Mouse (Mus musculus) kidney, adult 2 months (tissue): Measurements from ENCODE around the gene Prmt1. TPM values are rescaled to one million over a fixed set of nuclear protein-coding genes. Genes with fewer than 3 reads are reported as not detected.

Source experiments
- DNase-seq: peaks from one replicate; pipeline ENCODE4 v3.0.0; 2021
- H3K27ac ChIP-seq: fragments of 200-500 bp; 2 replicates; pipeline ENCODE4 v1.5.1; 2012; ENCODE audit warnings: low read depth, low read length, control low read depth, inconsistent platforms; ENCODE audit not compliant: insufficient read depth
- H3K27me3 ChIP-seq: fragments of 200-500 bp; replicated peaks from 2 replicates; pipeline ENCODE4 v1.6.1; 2012; ENCODE audit warnings: mild to moderate bottlenecking, moderate library complexity, low read length, inconsistent platforms; ENCODE audit not compliant: control insufficient read depth, insufficient read depth
- H3K36me3 ChIP-seq: fragments of 200-500 bp; 2 replicates; pipeline ENCODE4 v1.6.1; 2012; ENCODE audit warnings: mild to moderate bottlenecking, moderate library complexity, low read length, inconsistent platforms; ENCODE audit not compliant: control insufficient read depth, insufficient read depth
- H3K4me1 ChIP-seq: fragments of 200-500 bp; 2 replicates; pipeline ENCODE4 v1.6.1; 2011; ENCODE audit warnings: low read length; ENCODE audit not compliant: control insufficient read depth, insufficient read depth
- H3K4me3 ChIP-seq: fragments of 200-500 bp; 2 replicates; pipeline ENCODE4 v1.5.1; 2011; ENCODE audit warnings: mild to moderate bottlenecking, low read depth, low read length, control low read depth; ENCODE audit not compliant: insufficient read depth
- CTCF ChIP-seq: fragments of 200-500 bp; conservative IDR thresholded peaks from 2 replicates; pipeline ENCODE4 v1.5.1; 2011; ENCODE audit warnings: low read depth, mild to moderate bottlenecking, control low read depth, low read length, moderate library complexity, mixed read lengths; ENCODE audit not compliant: insufficient read depth, insufficient read length
- POLR2A ChIP-seq: fragments of 200-500 bp; IDR thresholded peaks from one replicate; pipeline ENCODE4 v1.6.1; 2011; ENCODE audit warnings: low read depth, low read length, control low read depth
- WGBS: fragments of 180-500 bp; shearing (Covaris S2); methylation state at CpG from one replicate; pipeline ENCODE4 v1.1.7; 2018; 5-methylcytosine and 5-hydroxymethylcytosine counted together
- polyA plus RNA-seq: library from polyadenylated mRNA; depleted of rRNA; stranded (reverse); fragments of >200 nt; gene quantifications from 2 replicates; pipeline ENCODE4 v1.2.3, GENCODE M21; 2012

The Prmt1 gene
- polyA plus RNA-seq, 1 experiment = 95.4 TPM

DNA sequence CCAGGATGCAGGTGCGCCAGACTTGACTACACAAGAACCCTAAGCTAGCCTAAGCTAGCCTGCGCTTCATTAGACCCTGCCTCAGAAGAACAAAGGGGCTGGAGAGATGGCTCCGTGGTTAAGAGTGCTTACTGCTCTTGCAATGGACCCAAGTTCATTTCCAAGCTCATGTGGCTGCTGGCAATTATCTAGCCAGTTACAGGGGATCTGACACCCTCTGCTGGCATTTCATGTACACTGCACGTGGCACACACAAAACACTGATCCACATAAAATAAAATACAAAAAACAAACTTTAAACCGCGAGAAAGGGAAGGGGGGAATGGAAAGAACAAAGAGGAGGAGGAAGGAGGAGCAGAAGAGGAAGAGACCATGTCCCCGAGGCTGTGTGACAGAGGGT lies 28.2 kb downstream of the Prmt1 start:
- 40% methylated on average over 7 of the region's 7 CpGs for WGBS
- DNase-seq = peak; percentile 70
- TF ChIP-seq POLR2A (no peak), CTCF (peak; percentile 84)
- H3K27ac ChIP-seq = no peak overlapping the region
- H3K36me3 ChIP-seq = no peaks in the 10 kb centered on the region
- H3K27me3 ChIP-seq = no peaks in the 10 kb centered on the region
- H3K4me3 ChIP-seq = no peak overlapping the region
- no peaks in the 10 kb centered on the region for H3K4me1 ChIP-seq

DNA sequence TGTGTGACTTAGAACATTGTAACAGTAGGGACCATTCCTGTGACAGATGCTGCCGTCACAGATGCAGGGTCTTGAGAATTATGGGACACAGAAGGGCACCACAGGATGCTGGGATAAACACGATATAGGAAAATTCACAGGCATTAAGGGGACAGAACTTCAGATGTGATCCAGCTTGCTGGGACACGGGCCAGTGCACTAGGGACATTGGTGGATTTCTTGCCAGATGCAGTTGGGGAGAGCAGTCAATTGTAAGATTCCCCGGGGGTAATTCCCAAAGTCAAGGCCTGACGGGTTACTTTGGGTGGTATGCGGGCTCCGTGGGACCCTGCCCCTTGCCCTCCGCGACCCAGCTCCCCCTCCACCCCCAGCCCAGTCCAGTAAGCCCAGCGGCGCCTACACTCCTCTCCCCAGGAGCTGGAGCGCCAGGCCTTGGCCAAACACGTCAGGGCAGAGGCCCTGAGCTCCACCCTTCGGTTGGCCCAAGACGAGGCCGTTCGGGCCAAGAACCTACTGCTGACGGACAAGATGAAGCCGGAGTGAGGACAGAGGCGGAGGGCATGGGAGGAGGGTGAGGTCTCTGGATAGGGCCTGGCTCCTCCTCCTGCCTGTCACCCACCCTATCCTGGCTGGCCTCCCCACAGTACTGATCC lies 29.1 kb downstream of the Prmt1 start:
- Histone ChIP-seq H3K36me3 (no peaks in the 10 kb centered on the region), H3K27me3 (no peaks in the 10 kb centered on the region), H3K4me1 (no peaks in the 10 kb centered on the region), H3K4me3 (no peak overlapping the region), H3K27ac (no peak overlapping the region)
- TF ChIP-seq POLR2A = no peak
- no peak for TF ChIP-seq CTCF
- no peak for DNase-seq
- WGBS = 56% methylated on average over 20 of the region's 20 CpGs

DNA sequence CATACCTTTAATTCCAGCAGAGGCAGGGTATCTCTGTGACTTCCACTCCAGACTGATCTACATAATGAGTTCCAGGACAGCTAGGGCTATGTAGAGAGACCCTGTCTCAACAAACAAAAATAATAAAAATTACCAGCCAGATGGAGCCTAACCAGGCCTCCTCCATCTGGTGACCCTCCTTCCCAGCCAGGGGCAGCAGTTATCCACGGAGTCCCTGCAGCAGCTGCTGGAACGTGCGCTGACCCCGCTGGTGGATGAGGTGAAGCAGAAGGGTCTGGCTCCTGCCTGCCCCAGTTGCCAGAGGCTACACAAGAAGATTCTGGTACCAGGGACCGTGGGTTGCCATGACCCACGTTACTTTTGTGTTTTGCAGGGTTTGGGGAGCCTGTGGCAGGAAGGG lies 30.1 kb downstream of the Prmt1 start:
- Histone ChIP-seq H3K4me3 (no peak overlapping the region), H3K27me3 (no peaks in the 10 kb centered on the region), H3K4me1 (0 out of 2 replicates have a peak, but pooled peaks cover 4% of the 10 kb centered on the region), H3K27ac (no peak overlapping the region), H3K36me3 (no peaks in the 10 kb centered on the region)
- no peak for DNase-seq
- WGBS = 68% methylated on average over 6 of the region's 6 CpGs
- TF ChIP-seq CTCF (no peak), POLR2A (no peak)

DNA sequence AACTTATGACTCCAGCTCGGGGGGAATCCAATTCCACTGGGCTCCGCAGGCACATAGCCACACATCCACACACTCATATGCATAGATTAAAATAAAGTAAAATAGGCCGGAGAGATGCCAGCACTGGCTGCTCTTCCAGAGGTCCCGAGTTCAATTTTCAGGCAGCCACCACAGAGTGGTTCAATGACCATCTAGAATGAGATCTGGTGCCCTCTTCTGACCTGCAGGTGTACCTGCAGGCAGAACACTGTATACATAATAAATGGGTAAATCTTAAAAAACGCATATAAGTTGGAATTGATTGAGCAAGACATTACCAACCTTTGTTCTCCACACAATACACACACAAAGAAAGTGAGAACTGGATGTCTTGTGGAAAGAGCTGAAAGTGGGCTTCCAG lies 30.7 kb downstream of the Prmt1 start:
- peak; percentile 50 for TF ChIP-seq CTCF
- TF ChIP-seq POLR2A = no peak
- DNase-seq = peak; percentile 30
- 0 out of 2 replicates have a peak, but pooled peaks cover 4% of the 10 kb centered on the region for H3K4me1 ChIP-seq
- no peaks in the 10 kb centered on the region for H3K36me3 ChIP-seq
- H3K27ac ChIP-seq = no peak overlapping the region
- no peak overlapping the region for H3K4me3 ChIP-seq
- no peaks in the 10 kb centered on the region for H3K27me3 ChIP-seq
- 45% methylated on average over 5 of the region's 5 CpGs for WGBS

DNA sequence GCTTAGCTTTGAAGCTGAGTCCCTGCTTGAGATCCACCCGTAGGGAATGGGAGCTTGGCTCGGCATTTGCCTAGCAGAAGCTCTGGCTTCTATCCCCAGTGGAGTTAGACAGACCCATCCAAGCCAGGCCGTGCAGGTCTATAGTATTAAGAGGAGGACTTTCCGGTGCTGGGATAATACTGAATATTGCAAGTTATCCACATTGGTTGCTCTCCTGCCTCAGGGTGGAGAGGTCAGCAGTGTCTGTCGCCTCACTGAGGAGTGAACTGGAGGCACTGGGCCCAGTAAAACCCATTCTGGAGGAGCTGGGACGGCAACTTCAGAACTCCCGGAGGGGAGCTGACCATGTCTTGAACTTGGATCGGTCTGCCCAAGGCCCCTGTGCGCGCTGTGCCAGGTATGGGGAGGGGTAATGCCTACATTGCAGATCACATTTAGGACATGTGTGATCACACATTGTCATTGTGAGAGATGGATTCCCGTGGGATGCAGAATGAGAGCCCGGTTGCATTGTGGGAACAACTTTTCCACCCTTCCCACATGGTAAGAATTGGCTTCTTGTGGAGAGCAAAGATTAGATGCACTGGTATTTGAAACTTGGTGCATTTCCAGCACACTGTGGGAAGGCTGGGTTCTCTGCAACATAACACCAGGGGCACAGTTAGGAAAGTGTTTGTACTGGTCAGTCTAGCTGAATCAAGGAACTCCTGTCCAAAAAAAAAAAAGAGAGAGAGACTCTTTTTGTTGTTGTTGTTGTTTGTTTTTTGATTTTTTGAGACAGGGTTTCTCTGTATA lies 32.1 kb downstream of the Prmt1 start:
- WGBS = 88% methylated on average over 12 of the region's 12 CpGs
- H3K27me3 ChIP-seq = no peaks in the 10 kb centered on the region
- TF ChIP-seq CTCF (no peak), POLR2A (no peak)

DNA sequence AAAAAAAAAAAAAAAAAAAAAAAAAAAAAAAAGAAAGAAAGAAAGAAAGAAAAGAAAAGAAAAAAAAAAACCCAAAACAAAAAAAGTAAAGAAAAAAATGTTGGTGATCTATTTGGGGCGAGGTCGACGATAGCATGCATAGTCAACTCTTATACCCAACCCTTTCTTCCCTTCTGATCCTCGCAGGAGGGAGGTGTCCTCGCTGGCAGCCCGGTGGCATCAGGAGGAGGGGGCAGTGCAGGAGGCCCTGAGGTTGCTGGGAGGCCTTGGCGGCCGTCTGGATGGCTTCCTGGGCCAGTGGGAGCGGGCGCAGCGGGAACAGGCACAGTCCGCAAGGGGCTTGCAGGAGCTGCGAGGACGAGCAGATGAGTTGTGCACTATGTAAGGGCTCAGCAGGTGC lies 32.8 kb downstream of the Prmt1 start:
- Histone ChIP-seq H3K27me3 (no peaks in the 10 kb centered on the region), H3K36me3 (no peaks in the 10 kb centered on the region), H3K27ac (no peak overlapping the region), H3K4me1 (0 out of 2 replicates have a peak, but pooled peaks cover 4% of the 10 kb centered on the region), H3K4me3 (no peak overlapping the region)
- no peak for TF ChIP-seq POLR2A
- TF ChIP-seq CTCF = no peak
- WGBS = 73% methylated on average over 14 of the region's 14 CpGs
- no peak for DNase-seq

More for the DNA sequence above, 32.1 kb downstream of the Prmt1 start:
- H3K36me3 ChIP-seq = no peaks in the 10 kb centered on the region
- H3K4me3 ChIP-seq = no peak overlapping the region
- no peak for DNase-seq
- H3K27ac ChIP-seq = no peak overlapping the region
- H3K4me1 ChIP-seq = 0 out of 2 replicates have a peak, but pooled peaks cover 4% of the 10 kb centered on the region
